Mouse (Mus musculus) midbrain, postnatal 0 days (tissue): Measurements from ENCODE around the gene Cabp1. TPM values are rescaled to one million over a fixed set of nuclear protein-coding genes. Genes with fewer than 3 reads are reported as not detected.

ENCODE experiments used
- ATAC-seq: fragments of 200-750 bp; cut with Nextera tagmentation; 2 replicates; pipeline ENCODE4 v1.8.0; 2017; ENCODE audit warnings: moderate number of reproducible peaks, mild to moderate bottlenecking, moderate TSS enrichment, moderate library complexity; ENCODE audit not compliant: low FRiP score
- DNase-seq: peaks from one replicate; pipeline ENCODE4 v3.0.0-alpha.2; 2015; ENCODE audit warnings: low spot score
- H3K27ac ChIP-seq: fragments of 300-500 bp; sonication (generic); 2 replicates; pipeline ENCODE4 v1.5.1; 2014; ENCODE audit warnings: low read depth, mild to moderate bottlenecking, low read length, mixed read lengths
- H3K27me3 ChIP-seq: fragments of 300-500 bp; sonication (generic); 2 replicates; pipeline ENCODE4 v1.6.1; 2014; ENCODE audit warnings: low read length, control low read depth, mixed read lengths; ENCODE audit not compliant: insufficient read depth
- H3K36me3 ChIP-seq: fragments of 300-500 bp; sonication (generic); 2 replicates; pipeline ENCODE4 v1.6.1; 2014; ENCODE audit warnings: low read length, control low read depth, mixed read lengths; ENCODE audit not compliant: insufficient read depth
- H3K4me1 ChIP-seq: fragments of 300-500 bp; sonication (generic); 2 replicates; pipeline ENCODE4 v1.6.1; 2014; ENCODE audit warnings: mild to moderate bottlenecking, control low read depth, antibody characterized with exemption, low read length, mixed read lengths; ENCODE audit not compliant: insufficient read depth
- H3K4me2 ChIP-seq: fragments of 300-500 bp; sonication (generic); 2 replicates; pipeline ENCODE4 v1.6.1; 2014; ENCODE audit warnings: low read depth, mild to moderate bottlenecking, low read length, mixed read lengths; ENCODE audit not compliant: poor library complexity, severe bottlenecking
- H3K4me3 ChIP-seq: fragments of 300-500 bp; sonication (generic); 2 replicates; pipeline ENCODE4 v1.5.1; 2014; ENCODE audit warnings: low read depth, mild to moderate bottlenecking, low read length, moderate library complexity
- H3K9ac ChIP-seq: fragments of 300-500 bp; sonication (generic); replicated peaks from 2 replicates; pipeline ENCODE4 v1.6.1; 2014; ENCODE audit warnings: mild to moderate bottlenecking, low read length, moderate library complexity, mixed read lengths; ENCODE audit not compliant: poor library complexity, severe bottlenecking
- H3K9me3 ChIP-seq: fragments of 300-500 bp; sonication (generic); 2 replicates; pipeline ENCODE4 v1.6.1; 2016; ENCODE audit warnings: low read length, control low read depth
- CTCF ChIP-seq: IDR thresholded peaks from 2 replicates; pipeline ENCODE4 v1.5.1; 2016; ENCODE audit warnings: antibody characterized with exemption, mild to moderate bottlenecking
- WGBS: fragments of 180-500 bp; shearing (Covaris S2); extraction: QIAGEN DNeasy Blood & Tissue Kit; methylation state at CpG from one replicate; pipeline ENCODE4 v1.1.7; 2014; 5-methylcytosine and 5-hydroxymethylcytosine counted together
- polyA plus RNA-seq: library from polyadenylated mRNA; unstranded; fragments of >200 nt; fragmentation: Nextera tagmentation; extraction: Ambion mirVana; gene quantifications from 2 replicates; pipeline ENCODE4 v1.2.1, GENCODE M21; 2015
- total RNA-seq: library from RNA; depleted of rRNA; stranded (reverse); fragments of >200 nt; gene quantifications from 2 replicates; pipeline ENCODE4 v1.2.3, GENCODE M21; 2014

Gene Cabp1
- total and polyA plus RNA-seq, 2 experiments from 2014 or later = 12.7 to 15.5 TPM

- H3K27me3 ChIP-seq = peaks cover 24% of the 10 kb centered on the region
These were observed 1.4 kb downstream of the Cabp1 start for GRCm38 (mm10) chr5:115192828-115193195.

DNA sequence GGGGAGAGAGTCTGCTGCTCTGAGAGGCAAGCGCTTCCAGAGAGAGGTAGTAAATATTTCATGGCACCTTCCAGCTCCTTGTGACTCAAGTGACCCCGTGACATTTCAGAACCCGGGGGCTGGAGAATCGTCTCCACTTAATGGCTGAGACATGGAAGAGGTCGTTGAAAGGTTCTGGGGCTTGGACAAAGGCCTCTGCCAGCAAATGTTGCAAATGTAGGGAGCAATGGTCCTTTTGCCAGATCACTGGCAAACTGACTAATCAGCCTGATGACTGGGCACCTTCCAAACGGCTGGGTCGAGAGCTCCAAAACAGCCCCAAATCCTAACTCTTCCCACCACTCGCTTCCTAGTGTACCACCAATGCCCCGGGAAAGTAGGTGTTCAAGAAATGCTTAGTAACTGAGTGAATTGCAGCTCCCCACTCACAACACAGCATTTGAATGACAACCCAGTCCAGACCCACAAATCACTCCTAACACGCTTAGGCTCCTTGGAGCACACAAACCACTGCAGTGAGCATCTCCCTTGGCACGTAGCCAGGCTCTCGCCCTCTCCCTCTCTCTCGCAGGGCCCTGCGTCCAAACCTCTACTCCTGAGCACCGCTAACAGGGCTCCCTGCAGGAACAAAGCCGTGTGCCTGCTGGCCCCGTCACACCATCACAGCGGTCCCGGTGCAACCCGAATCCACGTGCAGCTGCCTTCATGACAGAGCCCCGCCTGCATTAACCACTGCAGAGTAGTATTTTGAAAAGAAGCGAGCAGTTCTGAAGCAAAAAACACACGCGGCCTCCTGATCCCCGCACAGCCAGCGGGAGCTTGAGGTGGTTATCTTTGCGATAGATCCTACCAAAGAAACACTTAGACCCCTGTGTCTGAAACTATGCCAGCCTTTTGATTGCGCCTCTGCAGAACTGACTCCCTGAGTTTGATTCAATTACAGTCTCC lies 2.0 kb downstream of the Cabp1 start:
- ATAC-seq (no peak), DNase-seq (no peak)
- Histone ChIP-seq H3K9me3 (no peaks in the 10 kb centered on the region), H3K4me1 (peaks cover 7% of the 10 kb centered on the region), H3K27ac (no peak overlapping the region), H3K4me3 (peak overlapping the region; percentile 66), H3K36me3 (no peaks in the 10 kb centered on the region), H3K4me2 (peak overlapping the region; percentile 99), H3K9ac (no peak overlapping the region), H3K27me3 (peaks cover 24% of the 10 kb centered on the region)
- no peak for TF ChIP-seq CTCF
- WGBS = 13% methylated on average over 29 of the region's 29 CpGs

More at GRCm38 (mm10) chr5:115192828-115193195, 1.4 kb downstream of the Cabp1 start:
- TF ChIP-seq CTCF = no peak
- H3K27ac ChIP-seq = no peak overlapping the region
- peaks cover 7% of the 10 kb centered on the region for H3K4me1 ChIP-seq
- peak overlapping the region; percentile 99 for H3K4me2 ChIP-seq
- peak overlapping the region; percentile 87; the same call in 1 of the 2 replicates for H3K9ac ChIP-seq
- H3K36me3 ChIP-seq = no peaks in the 10 kb centered on the region
- ATAC-seq (no peak), DNase-seq (no peak)
- H3K9me3 ChIP-seq = no peaks in the 10 kb centered on the region
- peak overlapping the region; percentile 66 for H3K4me3 ChIP-seq
- WGBS = 15% methylated on average over 7 of the region's 7 CpGs

- no peaks in the 10 kb centered on the region for H3K36me3 ChIP-seq
- peaks cover 11% of the 10 kb centered on the region for H3K4me1 ChIP-seq
- no peak for DNase-seq
- ATAC-seq = no peak
- no peak for TF ChIP-seq CTCF
- H3K27me3 ChIP-seq = peaks cover 24% of the 10 kb centered on the region
- H3K9me3 ChIP-seq = no peaks in the 10 kb centered on the region
- no peak overlapping the region for H3K4me3 ChIP-seq
- H3K27ac ChIP-seq = no peak overlapping the region
- no peak overlapping the region for H3K9ac ChIP-seq
- WGBS = 89% methylated on average over 12 of the region's 12 CpGs
- H3K4me2 ChIP-seq = no peak overlapping the region
These were observed 4.1 kb downstream of the Cabp1 start for GRCm38 (mm10) chr5:115190081-115190480.

GRCm38 (mm10) chr5:115188824-115189223 lies 5.4 kb downstream of the Cabp1 start:
- Histone ChIP-seq H3K9me3 (no peaks in the 10 kb centered on the region), H3K27ac (no peak overlapping the region), H3K36me3 (no peaks in the 10 kb centered on the region), H3K4me3 (no peak overlapping the region), H3K4me1 (peaks cover 11% of the 10 kb centered on the region), H3K27me3 (peaks cover 24% of the 10 kb centered on the region), H3K9ac (no peak overlapping the region), H3K4me2 (no peak overlapping the region)
- DNase-seq (peak; percentile 60), ATAC-seq (no peak)
- 44% methylated on average over 5 of the region's 5 CpGs for WGBS
- TF ChIP-seq CTCF = peak; percentile 89

DNA sequence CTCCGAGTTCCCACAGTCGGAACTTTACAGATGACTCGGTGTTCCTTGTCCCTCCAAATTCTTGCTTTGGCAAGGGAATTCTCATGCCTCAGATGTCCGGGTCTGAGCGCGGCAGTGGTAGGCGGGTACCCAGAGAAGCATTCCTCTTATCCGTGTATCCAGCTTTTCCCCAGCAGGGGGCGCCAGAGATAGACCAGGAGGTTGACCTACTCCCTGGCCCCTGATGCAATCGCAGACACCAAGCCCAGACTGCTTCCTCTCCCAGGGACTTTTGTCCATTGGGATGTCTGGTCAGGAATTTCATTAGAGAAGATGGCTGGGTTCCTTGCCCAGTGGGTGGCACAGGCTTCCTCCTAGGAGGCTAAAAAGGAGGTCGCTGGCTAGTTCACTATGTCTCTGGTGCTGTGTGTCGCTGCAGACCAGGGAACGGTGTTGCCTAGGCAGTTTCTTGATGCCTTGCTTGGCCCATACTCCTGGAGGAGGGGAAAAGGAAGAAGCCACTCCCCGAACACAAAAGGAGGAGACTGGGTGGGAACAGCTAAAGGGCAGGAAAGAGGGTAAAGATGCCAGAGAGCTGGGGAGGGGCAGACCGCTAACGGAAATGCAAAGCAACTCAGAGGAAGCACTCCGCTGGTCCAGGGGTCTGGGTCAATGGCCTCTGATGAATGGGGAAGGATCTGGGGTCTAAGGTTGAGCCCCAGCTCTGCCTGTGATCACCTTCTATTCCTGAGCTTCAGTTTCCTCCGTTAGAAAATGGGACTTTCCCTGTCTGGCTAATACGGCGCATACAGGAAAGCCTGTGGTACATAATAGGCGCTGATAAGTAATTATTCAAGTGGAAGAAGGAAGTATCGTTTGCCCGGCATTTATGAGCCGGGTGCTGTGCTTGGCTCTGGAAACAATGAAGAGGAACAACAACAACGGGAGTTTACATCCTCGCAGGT lies 6.7 kb downstream of the Cabp1 start:
- peak; percentile 77 for ATAC-seq

More for the DNA sequence above, 6.7 kb downstream of the Cabp1 start:
- 26% methylated on average over 26 of the region's 26 CpGs for WGBS
- H3K36me3 ChIP-seq = no peaks in the 10 kb centered on the region
- no peaks in the 10 kb centered on the region for H3K9me3 ChIP-seq
- no peak overlapping the region for H3K4me3 ChIP-seq
- H3K27ac ChIP-seq = no peak overlapping the region
- DNase-seq = peak; percentile 87
- peaks cover 7% of the 10 kb centered on the region for H3K4me1 ChIP-seq
- H3K9ac ChIP-seq = no peak overlapping the region
- peak overlapping the region; percentile 20 for H3K4me2 ChIP-seq
- H3K27me3 ChIP-seq = peaks cover 24% of the 10 kb centered on the region
- TF ChIP-seq CTCF = peak; percentile 87
